Comparison of ENCODE assay signal across 9 mouse cellular contexts in the genomic region with DNA sequence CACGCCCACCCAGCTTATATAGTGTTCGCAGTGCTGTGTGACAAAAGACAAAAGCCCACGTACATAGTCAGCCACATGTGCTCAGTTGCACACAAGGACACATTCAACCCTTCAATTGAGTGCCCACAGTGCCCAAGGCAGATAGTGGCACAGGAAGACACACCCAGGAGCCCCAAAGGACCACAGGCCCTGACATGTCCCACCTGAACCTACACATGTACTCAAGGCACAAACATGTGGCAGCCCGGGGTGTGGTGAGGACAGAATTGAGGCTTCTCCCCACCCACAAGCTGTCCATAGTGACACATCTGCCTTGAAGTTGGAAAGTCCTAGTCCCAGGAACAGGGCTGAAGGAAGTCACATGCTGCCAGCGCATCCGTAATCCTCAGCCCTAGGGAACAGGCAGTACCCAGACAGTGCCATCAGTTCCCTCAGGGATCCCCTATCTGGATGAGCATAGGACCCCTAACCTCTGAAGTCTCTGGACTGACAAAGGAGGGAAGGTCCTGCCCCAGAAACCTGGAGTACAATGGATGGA. TPM values are rescaled to one million over a fixed set of nuclear protein-coding genes. Genes with fewer than 3 reads are reported as not detected.
DNase-seq lines count a peak whose midpoint lies in the region; ATAC-seq and TF ChIP-seq lines count a peak whose summit lies in the region.
"Had no signal": no experiment of that assay in that cellular context is flagged by ENCODE, and none has a peak within 500 bp of the region (broad histone marks: within the 10 kb centered on the region; RNA-seq: fewer than 3 reads in every experiment).

No protein-coding gene starts in this region.

- TF ChIP-seq CTCF in left cerebral cortex, adult 2 months (IDR thresholded peaks at IDR 0.05), result no peak
- no peak for TF ChIP-seq CTCF in midbrain, postnatal 0 days (IDR thresholded peaks at IDR 0.05)

- intact Hi-C loops in left cerebral cortex, adult 2 months (cut with DNase I), result no loop called here
- intact Hi-C loops in left cerebral cortex, postnatal 25 days (cut with DNase I), result no loop called here
- intact Hi-C loops in left cerebral cortex, postnatal 10 days (cut with DNase I), result no loop called here

- peaks cover 66% of the 10 kb centered on the region for H3K4me1 ChIP-seq in embryonic facial prominence, embryonic 12.5 days
- peaks cover 65% of the 10 kb centered on the region for H3K4me1 ChIP-seq in embryonic facial prominence, embryonic 10.5 days
- H3K4me1 ChIP-seq in embryonic facial prominence, embryonic 15.5 days, result peaks cover 82% of the 10 kb centered on the region
- H3K4me1 ChIP-seq in midbrain, postnatal 0 days (ENCODE audit: insufficient read depth, low read length), result peaks cover 41% of the 10 kb centered on the region

- no peak overlapping the region for H3K4me3 ChIP-seq in embryonic facial prominence, embryonic 12.5 days
- H3K4me3 ChIP-seq in embryonic facial prominence, embryonic 10.5 days, result no peak overlapping the region
- H3K4me3 ChIP-seq in left cerebral cortex, adult 2 months, result no peak overlapping the region
- no peak overlapping the region for H3K4me3 ChIP-seq in embryonic facial prominence, embryonic 15.5 days (replicated peaks)
- no peak overlapping the region for H3K4me3 ChIP-seq in midbrain, postnatal 0 days (ENCODE audit: low read depth, low read length)

- peak overlapping the region; percentile 41; the same call in 1 of the 2 replicates for H3K27ac ChIP-seq in embryonic facial prominence, embryonic 12.5 days
- H3K27ac ChIP-seq in embryonic facial prominence, embryonic 10.5 days (replicated peaks), result no peak overlapping the region
- H3K27ac ChIP-seq in left cerebral cortex, adult 2 months, result peak overlapping the region; percentile 63
- H3K27ac ChIP-seq in embryonic facial prominence, embryonic 15.5 days (replicated peaks), result peak overlapping the region; percentile 87
- H3K27ac ChIP-seq in midbrain, postnatal 0 days (ENCODE audit: low read depth, low read length), result no peak overlapping the region

- H3K27me3 ChIP-seq in embryonic facial prominence, embryonic 12.5 days, result no peaks in the 10 kb centered on the region
- peaks cover 50% of the 10 kb centered on the region for H3K27me3 ChIP-seq in embryonic facial prominence, embryonic 10.5 days (replicated peaks; ENCODE audit: low read depth, poor library complexity, severe bottlenecking)
- H3K27me3 ChIP-seq in embryonic facial prominence, embryonic 15.5 days, result no peaks in the 10 kb centered on the region
- no peaks in the 10 kb centered on the region for H3K27me3 ChIP-seq in midbrain, postnatal 0 days (ENCODE audit: insufficient read depth, low read length)

- 84% methylated on average over 6 of the region's 6 CpGs for WGBS in embryonic facial prominence, embryonic 12.5 days
- WGBS in embryonic facial prominence, embryonic 10.5 days, result 89% methylated on average over 6 of the region's 6 CpGs
- WGBS in embryonic facial prominence, embryonic 15.5 days, result 51% methylated on average over 6 of the region's 6 CpGs
- WGBS in midbrain, postnatal 0 days, result 80% methylated on average over 6 of the region's 6 CpGs

- no peak for ATAC-seq in embryonic facial prominence, embryonic 12.5 days (ENCODE audit: insufficient number of reproducible peaks, insufficient read depth, low FRiP score, low TSS enrichment)
- ATAC-seq in embryonic facial prominence, embryonic 15.5 days (ENCODE audit: insufficient number of reproducible peaks, low FRiP score, low TSS enrichment, low read depth), result no peak
- no peak for ATAC-seq in midbrain, postnatal 0 days (ENCODE audit: low FRiP score)

- H3K36me3 ChIP-seq in embryonic facial prominence, embryonic 12.5 days, result no peaks in the 10 kb centered on the region
- H3K36me3 ChIP-seq in embryonic facial prominence, embryonic 10.5 days (replicated peaks), result no peaks in the 10 kb centered on the region
- no peaks in the 10 kb centered on the region for H3K36me3 ChIP-seq in embryonic facial prominence, embryonic 15.5 days
- no peaks in the 10 kb centered on the region for H3K36me3 ChIP-seq in midbrain, postnatal 0 days (ENCODE audit: insufficient read depth, low read length)

- H3K9ac ChIP-seq in embryonic facial prominence, embryonic 12.5 days, result no peak overlapping the region
- no peak overlapping the region for H3K9ac ChIP-seq in embryonic facial prominence, embryonic 15.5 days
- H3K9ac ChIP-seq in midbrain, postnatal 0 days (replicated peaks; ENCODE audit: low read length, poor library complexity, severe bottlenecking), result 0 out of 2 replicates have a peak overlapping the region, but pooled peaks have one; percentile 19

- no peak overlapping the region for H3K4me2 ChIP-seq in embryonic facial prominence, embryonic 12.5 days (replicated peaks)
- no peak overlapping the region for H3K4me2 ChIP-seq in embryonic facial prominence, embryonic 15.5 days (replicated peaks)
- no peak overlapping the region for H3K4me2 ChIP-seq in midbrain, postnatal 0 days (ENCODE audit: low read depth, low read length, poor library complexity, severe bottlenecking)

- no peak for DNase-seq in embryonic facial prominence, embryonic 10.5 days (ENCODE audit: low spot score)
- DNase-seq in left cerebral cortex, adult 2 months (ENCODE audit: extremely low spot score in 1 of 2, low spot score in 2 of 2), result no peak
- no peak for DNase-seq in left cerebral cortex, postnatal 25 days (ENCODE audit: low spot score in 2 of 2)
- no peak for DNase-seq in midbrain, postnatal 0 days (ENCODE audit: low spot score)
- no peak for DNase-seq in left cerebral cortex, postnatal 10 days (ENCODE audit: extremely low spot score in 1 of 2, low spot score in 2 of 2)
- DNase-seq in frontal cortex, postnatal 25 days (ENCODE audit: low spot score in 2 of 2), result no peak
- DNase-seq: cerebellum, adult 9-11 months had no signal

- H3K9me3 ChIP-seq in embryonic facial prominence, embryonic 12.5 days, result no peaks in the 10 kb centered on the region
- H3K9me3 ChIP-seq in embryonic facial prominence, embryonic 10.5 days, result no peaks in the 10 kb centered on the region
- H3K9me3 ChIP-seq in embryonic facial prominence, embryonic 15.5 days (replicated peaks), result no peaks in the 10 kb centered on the region
- H3K9me3 ChIP-seq in midbrain, postnatal 0 days (ENCODE audit: low read length), result no peaks in the 10 kb centered on the region

RNA-seq across cellular contexts. Expression of gene Wasf2, which starts 43.1 kb away (rescaled TPM):
- 78.8 and 88.4 TPM in 2 replicates for polyA plus RNA-seq in embryonic facial prominence, embryonic 12.5 days (2016; fragmentation: Nextera tagmentation; extraction: Ambion mirVana)
- polyA plus RNA-seq in embryonic facial prominence, embryonic 10.5 days (2016; fragmentation: Nextera tagmentation; extraction: Ambion mirVana), result 66.7 and 73.0 TPM in 2 replicates
- 10 to 100 TPM; 25.7 to 34.3 TPM for total RNA-seq in left cerebral cortex, adult 2 months (2021)
- total RNA-seq in left cerebral cortex, postnatal 25 days (2021), result 10 to 100 TPM; 27.6 to 32.9 TPM
- 116 and 118 TPM in 2 replicates for polyA plus RNA-seq in embryonic facial prominence, embryonic 15.5 days (2015; fragmentation: Nextera tagmentation; extraction: Ambion mirVana)
- total RNA-seq in midbrain, postnatal 0 days (2014; rRNA removed), result 18.3 and 19.6 TPM in 2 replicates
- 19.1 and 26.0 TPM in 2 replicates for polyA plus RNA-seq in midbrain, postnatal 0 days (2015; fragmentation: Nextera tagmentation; extraction: Ambion mirVana)
- total RNA-seq in left cerebral cortex, postnatal 10 days (2021), result 10 to 100 TPM; 23.9 to 38.5 TPM

Comparison
In these comparisons a context has a peak if more than half of its experiments do, and no peak if none do; other contexts are left out.
1. H3K27ac ChIP-seq: peak in embryonic facial prominence, embryonic 12.5 days (single experiment), left cerebral cortex, adult 2 months (single experiment) and embryonic facial prominence, embryonic 15.5 days (single experiment); none in embryonic facial prominence, embryonic 10.5 days (single experiment) and midbrain, postnatal 0 days (single experiment).